Mouse (Mus musculus) inflammation-experienced regulatory T-cells, adult 6 months (primary cell): ENCODE results near the gene Stip1. TPM values are rescaled to one million over a fixed set of nuclear protein-coding genes. Genes with fewer than 3 reads are reported as not detected.
A peak's percentile ranks its signal among the peaks of the same experiment; 100 is the strongest.
"Not testable (repeated sequence)": the region's sequence is repeated elsewhere in the genome, so short reads cannot be mapped to it uniquely, and the experiment has no call there.

Experiments used
- ATAC-seq: one replicate; pipeline ENCODE4 v1.8.0; 2017
- polyA plus RNA-seq, 3 experiments: library from polyadenylated mRNA; unstranded; fragments of 100-300 nt; shearing (Covaris generic); gene quantifications; one replicate each; pipeline ENCODE4 v1.2.1; 2017

The Stip1 gene
- polyA plus RNA-seq, 3 experiments from 2014 or later = 104 to 160 (median 120) TPM

- ATAC-seq = no peak
Observed at GRCm38 (mm10) chr19:7013984-7014383, 25.8 kb downstream of the Stip1 start.

- ATAC-seq = no peak
Observed at GRCm38 (mm10) chr19:7012426-7012825, 27.3 kb downstream of the Stip1 start.

GRCm38 (mm10) chr19:7006892-7007593, 32.7 kb downstream of the Stip1 start:
- ATAC-seq = no peak

- ATAC-seq = no peak
Observed at GRCm38 (mm10) chr19:6999360-7000063, 40.3 kb downstream of the Stip1 start.

GRCm38 (mm10) chr19:6997721-6998290, 42.0 kb downstream of the Stip1 start:
- no peak for ATAC-seq

GRCm38 (mm10) chr19:6996006-6996405, 43.8 kb downstream of the Stip1 start, which contains the start of the genes Nudt22 and Trpt1:
Gene Nudt22, minus strand, starts transcription at chr19:6996117.
Gene Trpt1, plus strand, starts transcription at chr19:6996131.
- ATAC-seq = peak; percentile 50

GRCm38 (mm10) chr19:6995255-6995991, 44.3 kb downstream of the Stip1 start:
- no peak for ATAC-seq

- no peak for ATAC-seq
Observed at GRCm38 (mm10) chr19:6994489-6994888, 45.3 kb downstream of the Stip1 start.

- ATAC-seq = no peak
Observed at GRCm38 (mm10) chr19:6994002-6994401, 45.8 kb downstream of the Stip1 start.

- ATAC-seq = no peak
Observed at GRCm38 (mm10) chr19:6993011-6993770, 46.6 kb downstream of the Stip1 start.

- ATAC-seq = peak; percentile 98
Observed at GRCm38 (mm10) chr19:6992011-6992858, 47.5 kb downstream of the Stip1 start, which contains the start of gene Dnajc4. Gene Dnajc4, minus strand, starts transcription at chr19:6992572.

- ATAC-seq = not testable (repeated sequence)
Observed at GRCm38 (mm10) chr19:6991166-6991565, 48.6 kb downstream of the Stip1 start.

GRCm38 (mm10) chr19:6990712-6991111, 49.1 kb downstream of the Stip1 start:
- ATAC-seq = no peak

- no peak for ATAC-seq
Observed at GRCm38 (mm10) chr19:6989251-6989650, 50.5 kb downstream of the Stip1 start.

- ATAC-seq = no peak
Observed at GRCm38 (mm10) chr19:6987904-6988285, 51.9 kb downstream of the Stip1 start.

GRCm38 (mm10) chr19:6987061-6987903, 52.5 kb downstream of the Stip1 start, which contains the start of gene Vegfb:
Gene Vegfb, minus strand, starts transcription at chr19:6987651.
- ATAC-seq = peak; percentile 56

- no peak for ATAC-seq
Observed at GRCm38 (mm10) chr19:6985951-6986708, 53.6 kb downstream of the Stip1 start.

GRCm38 (mm10) chr19:6985300-6985699, 54.5 kb downstream of the Stip1 start:
- ATAC-seq = no peak

GRCm38 (mm10) chr19:6983621-6984020, 56.1 kb downstream of the Stip1 start:
- no peak for ATAC-seq
